Mouse (Mus musculus) mesoderm, embryonic 11.5 days (tissue): Measurements from ENCODE around the gene Ipo9.
A peak's percentile ranks its signal among the peaks of the same experiment; 100 is the strongest.
"Not testable (repeated sequence)": the region's sequence is repeated elsewhere in the genome, so short reads cannot be mapped to it uniquely, and the experiment has no call there.

ENCODE experiments used
- DNase-seq: peaks from one replicate; pipeline ENCODE4 v3.0.0-alpha.2; 2012; ENCODE audit warnings: low read depth, low spot score

Gene Ipo9

GRCm38 (mm10) chr1:135430669-135431017, 344 bp upstream of the Ipo9 start:
- no peak for DNase-seq

DNA sequence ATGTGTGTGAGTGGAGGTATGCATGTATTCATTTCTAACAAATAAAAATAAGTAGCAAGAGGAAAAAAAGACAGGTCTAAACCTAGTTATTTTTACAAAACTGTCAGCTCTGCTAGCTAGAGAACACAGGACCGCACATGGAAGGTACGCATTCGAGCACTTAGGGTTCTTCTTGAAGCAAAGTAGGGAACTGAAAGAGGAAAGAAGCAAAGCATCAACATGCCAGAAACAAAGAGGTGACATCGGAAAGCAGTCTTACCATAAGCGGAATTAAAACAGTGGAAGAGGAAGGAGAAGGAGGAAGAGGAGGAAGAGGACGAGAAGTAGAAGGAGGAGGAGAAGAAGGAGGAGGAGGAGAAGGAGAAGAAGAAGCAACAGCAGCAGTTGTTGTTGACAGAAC, 2.9 kb downstream of the Ipo9 start:
- DNase-seq, result no peak

- no peak for DNase-seq
These were observed 3.7 kb downstream of the Ipo9 start for GRCm38 (mm10) chr1:135426645-135427044.

DNA sequence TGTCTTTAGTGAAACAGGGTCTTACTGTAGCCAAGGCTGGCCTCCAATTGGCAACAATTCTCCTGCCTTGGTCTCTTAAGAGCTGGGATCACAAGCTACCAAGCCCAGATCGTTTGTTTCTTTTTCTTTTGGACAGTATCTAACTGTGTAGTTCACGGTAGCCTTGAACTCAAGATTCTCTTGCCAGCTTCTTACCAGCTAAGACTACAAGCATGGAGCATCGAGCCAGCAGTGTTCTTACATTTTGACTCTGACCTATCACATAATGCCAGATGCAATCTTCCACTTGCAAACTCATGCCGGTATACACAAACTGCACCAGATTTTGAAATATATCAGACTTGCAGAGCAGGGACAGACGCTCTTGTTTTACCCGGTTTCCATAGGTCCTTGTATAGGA, 7.5 kb downstream of the Ipo9 start:
- no peak for DNase-seq

DNA sequence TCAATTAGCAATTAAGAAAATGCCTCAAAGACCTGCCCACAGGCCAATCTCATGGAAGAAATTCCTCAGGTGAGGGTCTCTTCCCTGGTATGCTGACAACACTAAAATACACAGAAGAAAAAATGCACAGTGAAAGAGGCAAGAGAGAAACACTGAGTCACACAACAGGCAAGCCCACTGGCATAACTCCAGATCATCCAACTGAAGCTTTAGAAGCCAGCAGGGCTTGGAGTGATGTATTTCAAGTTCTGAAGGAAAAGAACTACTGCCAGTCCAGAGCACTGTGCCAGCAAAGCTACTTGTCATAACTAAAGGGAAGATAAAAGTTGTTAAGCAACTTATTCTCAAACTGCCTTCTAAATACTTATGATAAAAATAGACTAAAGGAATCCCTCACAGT, 16.3 kb downstream of the Ipo9 start:
- DNase-seq, result no peak

DNA sequence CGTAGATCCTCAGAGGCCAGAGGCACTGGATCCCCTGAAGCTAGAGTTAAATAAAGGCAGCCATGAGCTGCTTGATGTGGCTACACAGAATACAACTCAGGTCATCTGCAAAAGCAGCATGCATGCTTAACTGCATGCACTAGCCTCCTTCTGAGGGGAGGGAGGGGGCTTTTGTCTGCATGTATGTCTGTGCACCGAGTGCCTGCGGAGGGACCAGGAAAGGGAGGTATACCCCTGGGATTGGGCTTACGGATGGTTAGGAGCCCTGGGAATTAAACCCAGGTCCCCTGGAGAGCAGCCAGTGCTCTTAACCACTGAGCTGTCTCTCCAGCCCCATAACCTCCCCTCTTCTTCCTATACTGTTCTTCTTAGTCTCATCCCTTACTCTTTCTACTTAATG, 18.2 kb downstream of the Ipo9 start:
- DNase-seq, result no peak

DNA sequence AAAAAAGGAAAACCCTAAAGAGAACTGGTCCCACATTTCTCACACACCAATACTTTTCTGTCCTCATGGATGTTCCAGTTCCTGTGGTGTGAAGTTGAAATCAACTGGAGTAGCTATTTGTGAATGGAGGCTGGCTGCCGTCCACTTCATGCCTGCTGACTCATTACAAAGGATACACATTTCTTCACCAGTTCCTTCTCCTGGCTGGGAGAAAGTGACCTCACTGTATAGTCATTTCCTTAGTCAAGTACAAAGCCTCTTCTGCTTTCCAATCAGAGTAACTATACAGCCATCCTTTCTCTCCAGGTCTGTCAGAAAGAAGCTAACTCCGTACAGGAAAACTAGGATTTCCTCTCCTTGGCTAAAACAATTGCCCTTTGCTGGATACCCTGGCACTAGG, 19.3 kb downstream of the Ipo9 start:
- no peak for DNase-seq

GRCm38 (mm10) chr1:135408973-135409372, 21.3 kb downstream of the Ipo9 start:
- DNase-seq, result no peak

GRCm38 (mm10) chr1:135405356-135405755, 24.9 kb downstream of the Ipo9 start:
- DNase-seq, result no peak

DNA sequence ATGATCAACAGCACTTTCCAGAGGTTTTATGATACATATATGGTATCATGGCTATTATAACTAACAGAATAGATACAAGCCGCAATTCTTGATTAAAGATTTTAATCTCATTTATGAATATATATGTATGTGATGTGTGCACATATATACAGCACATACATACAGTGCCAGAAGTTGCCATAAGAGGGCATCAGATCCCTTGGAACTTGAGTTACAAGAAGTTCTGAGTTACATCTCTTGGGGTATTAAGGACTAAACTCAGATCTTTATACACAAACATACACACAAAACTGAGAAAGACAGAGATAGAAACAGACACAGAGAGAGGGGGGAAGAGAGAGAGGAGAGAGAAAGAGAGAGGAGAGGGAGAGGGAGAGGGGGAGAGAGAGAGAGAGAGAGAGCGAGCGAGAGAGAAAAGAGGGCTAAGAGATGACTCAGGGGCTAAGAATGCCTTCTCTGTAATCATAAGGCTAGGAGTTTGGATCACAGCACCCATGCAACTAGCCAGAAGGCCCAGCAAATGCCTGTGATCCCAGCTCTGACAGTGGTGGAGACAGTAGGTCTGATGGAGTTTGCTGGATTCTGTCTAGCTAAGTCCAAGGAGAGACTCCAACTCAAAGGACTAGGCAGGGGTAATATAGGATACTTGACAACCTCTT, 28.7 kb downstream of the Ipo9 start:
- no peak for DNase-seq

GRCm38 (mm10) chr1:135399466-135399865, 30.8 kb downstream of the Ipo9 start:
- DNase-seq, result no peak

DNA sequence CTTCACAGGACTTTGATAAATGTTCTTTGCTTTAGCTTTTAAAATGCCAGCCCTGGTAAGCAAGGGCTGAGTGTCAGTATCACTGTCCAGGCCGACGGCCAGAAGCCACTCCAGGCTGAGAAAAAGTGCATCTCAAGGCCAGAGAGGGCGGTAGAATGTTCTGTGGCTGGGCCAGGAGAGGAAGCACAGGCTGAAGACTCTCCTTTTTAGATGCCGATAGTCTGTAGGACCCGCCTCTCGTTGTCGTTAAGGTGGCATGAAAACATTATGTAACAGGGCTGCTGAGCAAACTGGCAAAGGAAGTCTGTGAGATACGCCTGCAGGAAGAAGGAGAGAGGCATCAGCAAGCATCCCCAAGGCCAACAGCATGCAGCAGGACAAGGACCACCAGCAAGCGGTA, 45.1 kb downstream of the Ipo9 start:
- DNase-seq, result no peak

DNA sequence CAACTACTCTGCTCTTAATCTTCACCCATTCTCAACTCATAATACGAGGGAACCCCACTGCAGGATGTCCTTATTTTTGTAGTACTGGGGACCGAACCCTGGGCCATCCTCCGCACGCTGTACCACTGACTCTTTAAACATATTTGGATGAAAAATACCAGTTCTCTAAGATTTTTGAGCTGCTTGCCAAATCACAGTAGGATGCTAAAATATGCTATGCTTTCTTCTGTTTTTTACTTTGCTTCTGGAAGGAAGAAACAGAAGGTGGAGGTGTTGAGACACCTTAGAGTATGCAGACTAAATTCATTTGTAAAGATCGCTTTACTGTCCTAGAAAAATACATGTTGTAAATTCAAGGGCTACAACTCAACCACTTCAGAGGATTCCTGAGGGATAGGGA, 46.1 kb downstream of the Ipo9 start:
- no peak for DNase-seq

DNA sequence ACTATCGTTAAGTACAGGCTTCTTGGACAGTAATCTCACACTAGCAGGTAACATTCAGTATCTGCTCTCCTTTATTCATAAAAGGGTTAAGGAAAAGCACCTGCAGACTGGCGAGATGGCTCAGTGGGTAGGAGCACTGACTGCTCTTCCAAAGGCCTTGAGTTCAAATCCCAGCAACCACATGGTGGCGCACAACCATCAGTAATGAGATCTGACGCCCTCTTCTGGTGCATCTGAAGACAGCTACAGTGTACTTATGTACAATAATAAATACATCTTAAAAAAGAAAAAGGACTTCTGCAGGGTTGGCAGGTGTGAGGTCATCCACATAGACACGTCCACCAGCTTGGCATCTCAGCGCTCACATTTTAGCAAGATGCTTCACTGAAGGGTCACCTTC, 48.7 kb downstream of the Ipo9 start:
- DNase-seq, result not testable (repeated sequence)

DNA sequence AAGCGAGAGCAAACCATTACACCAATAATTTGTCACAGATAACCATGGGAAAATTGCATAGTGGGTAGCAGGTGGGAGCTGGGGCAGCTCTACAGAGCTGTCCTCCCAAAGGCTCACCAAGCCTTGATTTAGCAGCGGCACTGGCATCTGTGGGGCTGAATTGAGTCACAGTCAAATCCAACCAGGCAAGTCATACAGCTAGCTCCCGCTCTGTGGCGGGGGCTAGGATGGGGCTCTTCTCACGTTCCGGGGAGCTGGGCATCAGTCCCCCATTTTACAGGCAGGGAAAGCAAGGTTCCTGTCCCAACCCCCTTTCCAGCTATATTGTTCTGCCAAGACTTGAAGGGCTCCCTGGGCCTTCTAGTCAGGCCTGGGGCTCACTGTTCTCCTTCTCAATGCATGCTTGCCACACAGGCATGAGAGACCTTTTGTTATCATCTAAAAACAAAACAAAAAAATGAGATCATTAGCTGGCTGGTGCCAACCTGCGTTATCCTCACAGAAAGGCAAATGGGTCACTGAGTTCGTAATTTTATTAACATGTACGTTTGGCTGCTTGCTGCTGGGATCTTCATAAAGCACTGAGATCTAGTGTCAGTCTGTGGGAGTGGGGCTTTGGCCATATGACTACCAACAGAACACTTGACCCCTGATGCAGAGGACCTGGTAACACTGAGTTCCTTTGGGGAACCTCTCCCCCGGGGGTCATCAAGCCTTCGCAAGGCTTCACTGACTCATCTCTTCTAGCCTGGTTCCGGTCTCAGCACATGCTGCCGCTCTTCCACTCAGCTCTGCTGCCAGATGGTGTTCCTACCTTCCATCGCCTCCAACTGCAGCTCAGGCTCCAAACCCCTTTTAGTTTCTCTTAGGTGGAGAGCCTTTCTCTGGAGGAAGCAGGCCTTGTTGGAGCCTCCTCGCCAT, 50.0 kb downstream of the Ipo9 start:
- DNase-seq, result no peak

DNA sequence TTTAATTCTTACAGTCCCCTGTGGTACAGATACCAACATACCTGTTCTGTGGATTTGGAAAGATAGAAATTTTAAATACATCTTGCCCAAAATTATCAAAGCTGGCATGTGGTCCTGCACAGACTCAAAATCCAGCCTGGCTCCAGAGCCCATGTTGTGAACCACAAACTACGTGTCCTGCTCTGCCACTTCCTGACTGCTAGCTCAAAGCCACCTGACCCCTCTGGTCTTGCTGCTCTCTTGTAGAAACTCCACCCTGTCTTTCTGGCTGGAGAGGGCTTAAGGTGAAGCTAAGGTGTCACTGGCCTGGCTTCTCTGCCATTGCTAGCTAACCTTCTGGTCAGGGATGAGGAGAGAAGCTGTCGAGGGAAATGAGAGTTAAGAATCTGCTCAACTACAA, 51.3 kb downstream of the Ipo9 start:
- DNase-seq, result no peak

- DNase-seq, result no peak
These were observed 51.7 kb downstream of the Ipo9 start for GRCm38 (mm10) chr1:135378576-135378975.

- peak; percentile 87 for DNase-seq
These were observed 55.3 kb downstream of the Ipo9 start, which contains the start of gene Shisa4 for GRCm38 (mm10) chr1:135374868-135375581. Shisa4 (minus strand) TSS chr1:135375237.

GRCm38 (mm10) chr1:135374175-135374867, 56.0 kb downstream of the Ipo9 start:
- no peak for DNase-seq

DNA sequence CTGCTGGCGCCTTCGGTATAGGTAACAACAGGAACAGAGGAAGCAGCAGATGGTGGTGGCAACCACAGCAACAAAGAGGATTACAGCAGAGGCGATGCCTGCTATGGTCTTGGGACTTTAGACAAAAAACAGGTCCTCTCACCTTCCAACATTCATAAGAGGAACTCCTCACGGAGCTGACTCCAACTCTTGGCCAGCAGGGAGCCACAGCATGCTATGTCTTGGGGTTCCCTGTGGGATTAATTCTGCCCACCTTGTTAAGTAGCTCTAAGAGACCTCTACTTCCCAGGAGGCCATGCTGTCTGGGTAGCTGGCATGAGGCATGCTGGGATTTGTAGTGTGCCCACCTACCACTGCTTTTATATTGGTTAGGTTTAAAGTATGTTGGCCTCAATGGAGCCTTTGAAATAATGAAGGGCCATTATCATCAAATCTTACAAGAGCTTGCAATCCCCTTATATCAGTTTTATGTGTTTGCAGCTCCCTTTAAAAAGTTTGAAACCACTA, 57.1 kb downstream of the Ipo9 start:
- DNase-seq, result no peak

DNA sequence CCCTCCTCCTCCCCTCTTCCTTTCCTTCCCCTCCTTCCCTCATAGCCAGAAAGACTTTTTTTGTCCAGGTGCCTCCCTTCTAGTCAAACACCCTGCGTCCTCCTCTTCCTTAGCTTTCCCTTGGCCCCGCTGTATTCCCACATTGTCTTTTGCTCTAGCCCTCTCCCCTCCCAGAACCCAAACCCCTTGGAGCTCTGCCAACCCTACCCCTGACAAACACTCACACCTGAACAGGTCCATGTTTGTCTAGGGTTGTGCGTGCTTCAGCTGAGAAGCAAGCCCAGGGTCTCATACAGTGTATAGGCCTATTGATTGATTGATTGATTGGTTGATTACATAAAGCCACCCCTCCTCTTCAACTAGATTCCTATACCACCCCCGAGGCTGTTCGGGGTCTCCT, 60.9 kb downstream of the Ipo9 start:
- DNase-seq, result no peak

DNA sequence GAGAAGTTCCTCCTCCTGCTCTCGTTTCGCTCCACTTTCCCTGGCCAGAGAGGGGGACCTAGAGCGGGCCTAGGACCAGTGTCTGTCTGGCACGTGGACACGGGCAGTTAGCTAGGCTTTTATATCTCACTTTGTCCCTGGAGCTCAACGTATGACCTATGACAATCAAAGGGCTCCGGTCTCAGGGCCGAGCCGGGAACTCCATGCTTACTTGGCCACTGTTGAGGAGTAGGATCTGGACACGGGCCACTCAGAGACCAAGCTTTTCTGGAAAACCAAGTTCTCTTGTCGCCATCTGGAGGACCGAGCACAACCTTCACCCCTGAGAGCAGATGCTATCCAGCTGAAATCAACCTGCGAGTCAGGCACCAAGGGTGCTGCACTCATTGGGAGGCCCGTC, 61.3 kb downstream of the Ipo9 start:
- DNase-seq, result peak; percentile 58
